Mouse (Mus musculus) bone marrow, adult 2 months (tissue): ENCODE results near the gene Negr1.

Source experiments
- CTCF ChIP-seq: fragments of 200-500 bp; IDR thresholded peaks from 2 replicates; pipeline ENCODE4 v1.5.1; 2011; ENCODE audit warnings: low read length, control low read depth; ENCODE audit not compliant: control insufficient read depth, insufficient read depth
- POLR2A ChIP-seq: fragments of 200-500 bp; IDR thresholded peaks from 2 replicates; pipeline ENCODE4 v1.6.1; 2011; ENCODE audit warnings: low read depth, mild to moderate bottlenecking, control low read depth, low read length, borderline replicate concordance; ENCODE audit not compliant: control insufficient read depth

DNA sequence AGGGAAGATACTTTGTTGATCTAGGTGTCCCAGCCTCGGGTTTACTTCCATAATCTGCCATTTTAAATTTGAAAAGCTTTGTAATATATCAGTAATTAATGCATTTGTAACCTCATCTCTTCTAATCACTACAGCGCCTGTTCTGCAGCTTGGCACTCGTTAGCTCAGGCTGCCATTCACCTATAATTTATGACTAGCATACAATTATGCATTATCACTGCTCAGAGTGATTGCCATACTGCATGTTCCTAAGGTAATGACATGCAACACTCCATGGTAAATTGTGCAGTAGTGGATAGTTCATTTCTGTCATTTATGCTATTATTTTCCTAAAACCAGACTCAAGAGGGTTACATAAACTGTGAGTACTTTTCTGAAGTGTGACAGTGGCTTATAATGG, 272.3 kb downstream of the Negr1 start:
- TF ChIP-seq POLR2A (no peak), CTCF (no peak)
